Mouse (Mus musculus) intestine, postnatal 0 days (tissue): ENCODE measurements at regions not wholly inside any gene's neighbourhood (a gene's known extent, or its start where the extent isn't known, plus 50 kb on each side); places are given as distances from the start of the nearest gene placed in this dataset.

Source experiments
- ATAC-seq: fragments of 200-750 bp; cut with Nextera tagmentation; 2 replicates; pipeline ENCODE4 v1.8.0; 2017; ENCODE audit warnings: mild to moderate bottlenecking, moderate TSS enrichment, moderate library complexity
- H3K27ac ChIP-seq: fragments of 300-500 bp; sonication (generic); 2 replicates; pipeline ENCODE4 v1.5.1; 2014; ENCODE audit warnings: mild to moderate bottlenecking, low read depth, low read length, moderate library complexity
- H3K27me3 ChIP-seq: fragments of 300-500 bp; sonication (generic); replicated peaks from 2 replicates; pipeline ENCODE4 v1.6.1; 2014; ENCODE audit warnings: low read length, mixed read lengths; ENCODE audit not compliant: control insufficient read depth, insufficient read depth
- H3K36me3 ChIP-seq: fragments of 300-500 bp; sonication (generic); 2 replicates; pipeline ENCODE4 v1.6.1; 2014; ENCODE audit warnings: mild to moderate bottlenecking, moderate library complexity; ENCODE audit not compliant: control insufficient read depth, insufficient read depth
- H3K4me1 ChIP-seq: fragments of 300-500 bp; sonication (generic); replicated peaks from 2 replicates; pipeline ENCODE4 v1.6.1; 2014; ENCODE audit warnings: antibody characterized with exemption, low read length, mixed read lengths; ENCODE audit not compliant: control insufficient read depth, insufficient read depth
- H3K4me2 ChIP-seq: fragments of 300-500 bp; sonication (generic); replicated peaks from 2 replicates; pipeline ENCODE4 v1.6.1; 2014; ENCODE audit warnings: low read depth, mild to moderate bottlenecking, moderate library complexity
- H3K4me3 ChIP-seq: fragments of 300-500 bp; sonication (generic); 2 replicates; pipeline ENCODE4 v1.5.1; 2014; ENCODE audit warnings: low read depth, low read length
- H3K9ac ChIP-seq: fragments of 300-500 bp; sonication (generic); 2 replicates; pipeline ENCODE4 v1.6.1; 2014; ENCODE audit warnings: mild to moderate bottlenecking, low read depth, low read length
- H3K9me3 ChIP-seq: fragments of 300-500 bp; sonication (generic); 2 replicates; pipeline ENCODE4 v1.6.1; 2016; ENCODE audit warnings: mixed run types; ENCODE audit not compliant: control insufficient read depth
- CTCF ChIP-seq: sonication (generic); IDR thresholded peaks from 2 replicates; pipeline ENCODE4 v1.5.1; 2016; ENCODE audit warnings: low read depth, mild to moderate bottlenecking, control low read depth, antibody characterized with exemption, moderate library complexity
- WGBS: fragments of 180-500 bp; shearing (Covaris S2); extraction: QIAGEN DNeasy Blood & Tissue Kit; methylation state at CpG from one replicate; pipeline ENCODE4 v1.1.7; 2014; 5-methylcytosine and 5-hydroxymethylcytosine counted together

DNA sequence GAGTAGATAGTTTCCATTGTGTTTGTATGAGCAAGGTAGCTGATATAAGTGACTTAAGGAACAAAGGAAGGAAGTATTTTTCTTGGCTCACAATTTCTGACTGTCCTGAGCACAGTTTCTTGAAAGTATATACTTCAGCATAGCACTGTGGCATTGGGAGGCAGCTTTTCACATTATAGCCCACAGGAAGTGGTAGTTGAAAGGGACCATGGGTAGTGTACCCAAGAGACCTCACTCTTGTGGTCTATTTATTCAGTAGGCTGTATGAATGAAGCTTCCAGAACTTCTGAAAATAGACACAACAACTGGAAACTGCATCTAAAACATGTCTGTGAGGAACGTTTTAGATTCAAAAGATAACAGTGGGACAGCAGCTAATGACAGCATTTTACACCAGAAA, 94.9 kb downstream of the Klf6 start:
- 43% methylated on average over 1 of the region's 1 CpGs for WGBS
- no peak for TF ChIP-seq CTCF
- ATAC-seq = no peak

GRCm38 (mm10) chr13:5962947-5963346, 101.7 kb downstream of the Klf6 start:
- 96% methylated on average over 1 of the region's 1 CpGs for WGBS
- no peaks in the 10 kb centered on the region for H3K4me1 ChIP-seq
- no peak for TF ChIP-seq CTCF
- H3K27ac ChIP-seq = no peak overlapping the region
- ATAC-seq = no peak
- H3K9me3 ChIP-seq = no peaks in the 10 kb centered on the region
- no peak overlapping the region for H3K4me3 ChIP-seq
- no peak overlapping the region for H3K4me2 ChIP-seq
- H3K9ac ChIP-seq = no peak overlapping the region
- H3K27me3 ChIP-seq = no peaks in the 10 kb centered on the region
- H3K36me3 ChIP-seq = no peaks in the 10 kb centered on the region

More for the DNA sequence above, 94.9 kb downstream of the Klf6 start:
- H3K27ac ChIP-seq = no peak overlapping the region
- no peaks in the 10 kb centered on the region for H3K4me1 ChIP-seq
- no peaks in the 10 kb centered on the region for H3K36me3 ChIP-seq
- H3K4me2 ChIP-seq = no peak overlapping the region
- H3K4me3 ChIP-seq = no peak overlapping the region
- H3K9ac ChIP-seq = no peak overlapping the region
- H3K9me3 ChIP-seq = no peaks in the 10 kb centered on the region
- H3K27me3 ChIP-seq = no peaks in the 10 kb centered on the region

- H3K36me3 ChIP-seq = no peaks in the 10 kb centered on the region
- H3K27ac ChIP-seq = no peak overlapping the region
- no peak overlapping the region for H3K9ac ChIP-seq
- no peak overlapping the region for H3K4me2 ChIP-seq
- no peak overlapping the region for H3K4me3 ChIP-seq
- no peak for TF ChIP-seq CTCF
- 89% methylated on average over 1 of the region's 1 CpGs for WGBS
- H3K4me1 ChIP-seq = no peaks in the 10 kb centered on the region
- no peaks in the 10 kb centered on the region for H3K27me3 ChIP-seq
- H3K9me3 ChIP-seq = no peaks in the 10 kb centered on the region
- ATAC-seq = no peak
These were observed 103.3 kb downstream of the Klf6 start for GRCm38 (mm10) chr13:5964626-5965025.

- no peaks in the 10 kb centered on the region for H3K4me1 ChIP-seq
- WGBS = 58% methylated on average over 1 of the region's 1 CpGs
- no peaks in the 10 kb centered on the region for H3K36me3 ChIP-seq
- H3K4me2 ChIP-seq = no peak overlapping the region
- H3K9me3 ChIP-seq = no peaks in the 10 kb centered on the region
- no peak overlapping the region for H3K9ac ChIP-seq
- no peak for ATAC-seq
- H3K27ac ChIP-seq = no peak overlapping the region
- no peak for TF ChIP-seq CTCF
- H3K27me3 ChIP-seq = no peaks in the 10 kb centered on the region
- H3K4me3 ChIP-seq = no peak overlapping the region
These were observed 117.3 kb downstream of the Klf6 start for GRCm38 (mm10) chr13:5978615-5979014.

DNA sequence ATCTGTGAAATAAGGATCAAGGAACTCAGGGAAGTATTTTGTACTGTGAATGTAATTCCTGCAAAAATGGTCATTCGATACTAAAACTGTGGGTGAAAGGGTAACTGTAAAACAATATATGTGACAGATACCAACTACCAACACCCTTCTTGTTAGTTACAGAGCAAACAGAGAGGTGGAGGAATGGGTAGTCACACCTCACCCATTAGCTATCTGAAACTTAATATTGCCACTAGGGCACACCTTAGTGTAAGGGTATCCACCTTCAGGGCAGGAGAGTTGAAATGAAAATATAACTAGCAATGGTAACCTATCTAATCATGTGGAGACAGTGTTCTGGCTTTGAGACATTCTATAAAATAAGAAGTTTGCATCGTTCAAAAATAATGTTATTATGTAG, 126.2 kb downstream of the Klf6 start:
- H3K27ac ChIP-seq = no peak overlapping the region
- no peaks in the 10 kb centered on the region for H3K4me1 ChIP-seq
- no peak overlapping the region for H3K4me2 ChIP-seq
- 85% methylated on average over 2 of the region's 2 CpGs for WGBS
- no peak overlapping the region for H3K4me3 ChIP-seq
- no peak overlapping the region for H3K9ac ChIP-seq
- ATAC-seq = no peak
- no peaks in the 10 kb centered on the region for H3K9me3 ChIP-seq
- no peaks in the 10 kb centered on the region for H3K36me3 ChIP-seq
- no peaks in the 10 kb centered on the region for H3K27me3 ChIP-seq
- no peak for TF ChIP-seq CTCF

- Histone ChIP-seq H3K27ac (no peak overlapping the region), H3K27me3 (no peaks in the 10 kb centered on the region), H3K4me2 (no peak overlapping the region), H3K36me3 (no peaks in the 10 kb centered on the region), H3K4me3 (no peak overlapping the region), H3K9me3 (no peaks in the 10 kb centered on the region), H3K4me1 (no peaks in the 10 kb centered on the region), H3K9ac (no peak overlapping the region)
- TF ChIP-seq CTCF = no peak
- no peak for ATAC-seq
- WGBS = 84% methylated on average over 7 of the region's 7 CpGs
These were observed 127.1 kb downstream of the Klf6 start for GRCm38 (mm10) chr13:5988407-5988806.

GRCm38 (mm10) chr13:6000559-6001217, 139.4 kb downstream of the Klf6 start:
- no peak overlapping the region for H3K4me3 ChIP-seq
- no peak overlapping the region for H3K27ac ChIP-seq
- ATAC-seq = peak; percentile 56

More at GRCm38 (mm10) chr13:6000559-6001217, 139.4 kb downstream of the Klf6 start:
- H3K27me3 ChIP-seq = no peaks in the 10 kb centered on the region
- peak overlapping the region; percentile 27 for H3K4me2 ChIP-seq
- no peak for TF ChIP-seq CTCF
- H3K36me3 ChIP-seq = no peaks in the 10 kb centered on the region
- 34% methylated on average over 8 of the region's 8 CpGs for WGBS
- H3K9ac ChIP-seq = no peak overlapping the region
- no peaks in the 10 kb centered on the region for H3K9me3 ChIP-seq
- no peaks in the 10 kb centered on the region for H3K4me1 ChIP-seq
